Mouse (Mus musculus): ENCODE measurements at regions not wholly inside any gene's neighbourhood (a gene's known extent, or its start where the extent isn't known, plus 50 kb on each side); places are given as distances from the start of the nearest gene placed in this dataset.

GRCm38 (mm10) chr15:96883754-96884153, 172.0 kb downstream of the Slc38a4 start:
- DNase-seq (ENCODE audit: extremely low spot score in 1 of 2, low spot score in 2 of 2), result no peak
- intact Hi-C loops (cut with DNase I), result no loop called here

GRCm38 (mm10) chr15:96882211-96882610, 173.5 kb downstream of the Slc38a4 start:
- no peak for DNase-seq (ENCODE audit: extremely low spot score in 1 of 2, low spot score in 2 of 2)
- intact Hi-C loops (cut with DNase I), result no loop called here

- DNase-seq (ENCODE audit: extremely low spot score in 1 of 2, low spot score in 2 of 2), result no peak
- intact Hi-C loops (cut with DNase I), result no loop called here
These were observed 174.1 kb downstream of the Slc38a4 start for GRCm38 (mm10) chr15:96881519-96882170.

- no peak for DNase-seq (ENCODE audit: extremely low spot score in 1 of 2, low spot score in 2 of 2)
- intact Hi-C loops (cut with DNase I), result no loop called here
These were observed 175.7 kb downstream of the Slc38a4 start for GRCm38 (mm10) chr15:96880066-96880465.

- intact Hi-C loops (cut with DNase I), result no loop called here
- DNase-seq (ENCODE audit: extremely low spot score in 1 of 2, low spot score in 2 of 2), result no peak
These were observed 177.0 kb downstream of the Slc38a4 start for GRCm38 (mm10) chr15:96878796-96879195.

- intact Hi-C loops (cut with DNase I), result no loop called here
- no peak for DNase-seq (ENCODE audit: extremely low spot score in 1 of 2, low spot score in 2 of 2)
These were observed 177.8 kb downstream of the Slc38a4 start for GRCm38 (mm10) chr15:96877931-96878330.

GRCm38 (mm10) chr15:96877271-96877670, 177.7 kb upstream of the Slc38a2 start:
- intact Hi-C loops (cut with DNase I), result no loop called here
- DNase-seq (ENCODE audit: extremely low spot score in 1 of 2, low spot score in 2 of 2), result no peak

- intact Hi-C loops (cut with DNase I), result no loop called here
- DNase-seq (ENCODE audit: extremely low spot score in 1 of 2, low spot score in 2 of 2), result no peak
These were observed 174.6 kb upstream of the Slc38a2 start for GRCm38 (mm10) chr15:96874145-96874544.

- DNase-seq (ENCODE audit: extremely low spot score in 1 of 2, low spot score in 2 of 2), result no peak
- intact Hi-C loops (cut with DNase I), result no loop called here
These were observed 174.0 kb upstream of the Slc38a2 start for GRCm38 (mm10) chr15:96873562-96873961.

- no peak for DNase-seq (ENCODE audit: extremely low spot score in 1 of 2, low spot score in 2 of 2)
- intact Hi-C loops (cut with DNase I), result no loop called here
These were observed 173.6 kb upstream of the Slc38a2 start for GRCm38 (mm10) chr15:96873126-96873525.

- no peak for DNase-seq (ENCODE audit: extremely low spot score in 1 of 2, low spot score in 2 of 2)
- intact Hi-C loops (cut with DNase I), result no loop called here
These were observed 168.2 kb upstream of the Slc38a2 start for GRCm38 (mm10) chr15:96867701-96868100.

GRCm38 (mm10) chr15:96865932-96866331, 166.4 kb upstream of the Slc38a2 start:
- intact Hi-C loops (cut with DNase I), result no loop called here
- DNase-seq (ENCODE audit: extremely low spot score in 1 of 2, low spot score in 2 of 2), result no peak

GRCm38 (mm10) chr15:96857709-96858108, 158.2 kb upstream of the Slc38a2 start:
- DNase-seq (ENCODE audit: extremely low spot score in 1 of 2, low spot score in 2 of 2), result no peak
- intact Hi-C loops (cut with DNase I), result no loop called here

GRCm38 (mm10) chr15:96851970-96852768, 152.6 kb upstream of the Slc38a2 start:
- intact Hi-C loops (cut with DNase I), result no loop called here
- DNase-seq (ENCODE audit: extremely low spot score in 1 of 2, low spot score in 2 of 2), result no peak

GRCm38 (mm10) chr15:96848150-96848549, 148.6 kb upstream of the Slc38a2 start:
- intact Hi-C loops (cut with DNase I), result no loop called here
- no peak for DNase-seq (ENCODE audit: extremely low spot score in 1 of 2, low spot score in 2 of 2)

- no peak for DNase-seq (ENCODE audit: extremely low spot score in 1 of 2, low spot score in 2 of 2)
- intact Hi-C loops (cut with DNase I), result no loop called here
These were observed 145.7 kb upstream of the Slc38a2 start for GRCm38 (mm10) chr15:96845221-96845620.

GRCm38 (mm10) chr15:96844290-96844689, 144.8 kb upstream of the Slc38a2 start:
- no peak for DNase-seq (ENCODE audit: extremely low spot score in 1 of 2, low spot score in 2 of 2)
- intact Hi-C loops (cut with DNase I), result no loop called here

- intact Hi-C loops (cut with DNase I), result no loop called here
- no peak for DNase-seq (ENCODE audit: extremely low spot score in 1 of 2, low spot score in 2 of 2)
These were observed 144.1 kb upstream of the Slc38a2 start for GRCm38 (mm10) chr15:96843589-96843988.

GRCm38 (mm10) chr15:96842881-96843280, 143.4 kb upstream of the Slc38a2 start:
- intact Hi-C loops (cut with DNase I), result no loop called here
- no peak for DNase-seq (ENCODE audit: extremely low spot score in 1 of 2, low spot score in 2 of 2)

GRCm38 (mm10) chr15:96836670-96837069, 137.1 kb upstream of the Slc38a2 start:
- intact Hi-C loops (cut with DNase I), result no loop called here
- DNase-seq (ENCODE audit: extremely low spot score in 1 of 2, low spot score in 2 of 2), result no peak
